Mouse (Mus musculus) forebrain, embryonic 15.5 days (tissue): ENCODE measurements around the gene Pet117. TPM values are rescaled to one million over a fixed set of nuclear protein-coding genes. Genes with fewer than 3 reads are reported as not detected.

ENCODE experiments used
- ATAC-seq: fragments of 200-750 bp; cut with Nextera tagmentation; replicated peaks from 2 replicates; pipeline ENCODE4 v1.8.0; 2017; ENCODE audit warnings: mild to moderate bottlenecking, moderate TSS enrichment, moderate library complexity
- H3K27ac ChIP-seq: fragments of 300-500 bp; sonication (generic); replicated peaks from 2 replicates; pipeline ENCODE4 v1.5.1; 2015; ENCODE audit warnings: mild to moderate bottlenecking, inconsistent platforms
- H3K27me3 ChIP-seq: fragments of 300-500 bp; sonication (generic); 2 replicates; pipeline ENCODE4 v1.6.1; 2015; ENCODE audit warnings: inconsistent platforms
- H3K36me3 ChIP-seq: fragments of 300-500 bp; sonication (generic); 2 replicates; pipeline ENCODE4 v1.6.1; 2015; ENCODE audit warnings: mild to moderate bottlenecking, inconsistent platforms
- H3K4me1 ChIP-seq: fragments of 300-500 bp; sonication (generic); 2 replicates; pipeline ENCODE4 v1.6.1; 2015; ENCODE audit warnings: inconsistent platforms
- H3K4me2 ChIP-seq: fragments of 300-500 bp; sonication (generic); replicated peaks from 2 replicates; pipeline ENCODE4 v1.6.1; 2015; ENCODE audit warnings: mild to moderate bottlenecking, inconsistent platforms
- H3K4me3 ChIP-seq: fragments of 300-500 bp; sonication (generic); 2 replicates; pipeline ENCODE4 v1.5.1; 2015; ENCODE audit warnings: mild to moderate bottlenecking, inconsistent platforms
- H3K9ac ChIP-seq: fragments of 300-500 bp; sonication (generic); replicated peaks from 2 replicates; pipeline ENCODE4 v1.6.1; 2015; ENCODE audit warnings: mild to moderate bottlenecking, inconsistent platforms
- H3K9me3 ChIP-seq: fragments of 300-500 bp; sonication (generic); 2 replicates; pipeline ENCODE4 v1.6.1; 2016; ENCODE audit warnings: inconsistent platforms
- WGBS: fragments of 180-500 bp; shearing (Covaris S2); methylation state at CpG from one replicate; pipeline ENCODE4 v1.1.7; 2015; ENCODE audit warnings: mixed read lengths; 5-methylcytosine and 5-hydroxymethylcytosine counted together
- polyA plus RNA-seq: library from polyadenylated mRNA; unstranded; fragments of >200 nt; fragmentation: Nextera tagmentation; extraction: Ambion mirVana; gene quantifications from 2 replicates; pipeline ENCODE4 v1.2.1, GENCODE M21; 2015

The Pet117 gene
- polyA plus RNA-seq, 1 experiment from 2014 or later, result not detected

DNA sequence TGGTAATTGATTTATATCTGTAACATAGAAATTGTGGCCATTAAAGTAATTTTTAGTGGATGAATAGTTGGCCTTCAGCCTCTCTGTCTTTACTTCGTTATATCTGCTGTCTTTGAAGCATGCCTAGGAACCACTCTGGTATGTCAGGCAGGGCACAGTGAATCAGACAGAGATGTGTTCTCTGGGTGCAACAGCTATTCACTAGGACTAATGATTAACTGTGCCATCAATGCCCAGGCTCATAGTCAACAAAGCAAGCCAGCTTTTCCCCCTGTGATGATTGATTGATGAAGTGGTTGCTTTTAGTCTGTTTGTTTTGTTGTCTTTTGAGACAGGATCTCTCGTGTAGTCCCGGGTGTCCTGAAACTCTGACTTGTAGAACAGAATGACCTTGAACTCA is 19.6 kb downstream of the Pet117 start:
- Histone ChIP-seq H3K36me3 (peaks cover 44% of the 10 kb centered on the region), H3K9ac (no peak overlapping the region), H3K4me3 (no peak overlapping the region), H3K27me3 (no peaks in the 10 kb centered on the region), H3K4me1 (no peaks in the 10 kb centered on the region), H3K27ac (no peak overlapping the region), H3K4me2 (no peak overlapping the region), H3K9me3 (no peaks in the 10 kb centered on the region)
- no peak for ATAC-seq
- 65% methylated on average over 3 of the region's 3 CpGs for WGBS

DNA sequence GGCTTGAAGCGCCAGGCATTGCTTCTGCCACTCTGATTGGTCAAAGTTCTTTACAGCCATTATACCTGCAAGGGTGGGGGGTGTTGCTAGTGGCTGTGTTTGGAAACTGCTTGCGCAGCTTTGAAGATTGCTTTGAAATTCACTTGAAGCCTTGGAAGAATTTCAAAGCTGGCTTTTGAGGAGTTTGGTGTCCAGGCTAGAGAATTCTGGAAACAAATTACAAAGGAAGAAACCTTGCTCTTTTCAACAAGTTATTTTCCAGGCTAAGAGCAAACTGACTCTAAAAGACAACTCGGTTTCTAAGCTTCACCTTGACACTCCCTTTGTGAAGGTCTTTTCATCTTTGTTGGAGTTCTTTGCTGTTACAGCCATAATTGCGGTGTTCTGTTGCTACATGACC is 30.7 kb downstream of the Pet117 start:
- WGBS, result 88% methylated on average over 4 of the region's 4 CpGs
- Histone ChIP-seq H3K4me2 (no peak overlapping the region), H3K4me1 (no peaks in the 10 kb centered on the region), H3K9ac (no peak overlapping the region), H3K27ac (no peak overlapping the region), H3K9me3 (no peaks in the 10 kb centered on the region), H3K4me3 (no peak overlapping the region), H3K27me3 (no peaks in the 10 kb centered on the region), H3K36me3 (peaks cover 75% of the 10 kb centered on the region)
- no peak for ATAC-seq

DNA sequence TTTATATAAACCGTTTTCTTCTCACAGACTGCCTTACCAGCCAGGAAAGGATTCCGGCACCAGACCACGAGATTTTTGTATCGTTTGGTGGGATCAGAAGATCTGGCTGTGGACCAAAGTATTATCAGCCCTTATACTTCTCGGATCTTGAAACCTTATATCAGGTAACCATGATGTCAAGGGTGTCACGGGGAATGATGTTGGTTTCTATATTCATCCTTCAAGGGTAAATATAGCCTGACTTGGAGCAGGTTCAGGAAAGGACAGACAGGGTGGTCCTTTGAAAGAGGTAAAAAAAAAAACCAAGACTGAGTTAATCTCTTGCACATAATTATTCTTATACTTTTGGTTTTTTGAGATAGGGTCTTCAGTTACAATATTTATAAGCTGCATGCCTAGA is 31.9 kb downstream of the Pet117 start:
- Histone ChIP-seq H3K27me3 (no peaks in the 10 kb centered on the region), H3K9me3 (no peaks in the 10 kb centered on the region), H3K27ac (no peak overlapping the region), H3K4me1 (no peaks in the 10 kb centered on the region), H3K4me2 (no peak overlapping the region), H3K9ac (no peak overlapping the region), H3K4me3 (no peak overlapping the region), H3K36me3 (peaks cover 74% of the 10 kb centered on the region)
- WGBS, result 90% methylated on average over 6 of the region's 6 CpGs
- no peak for ATAC-seq

DNA sequence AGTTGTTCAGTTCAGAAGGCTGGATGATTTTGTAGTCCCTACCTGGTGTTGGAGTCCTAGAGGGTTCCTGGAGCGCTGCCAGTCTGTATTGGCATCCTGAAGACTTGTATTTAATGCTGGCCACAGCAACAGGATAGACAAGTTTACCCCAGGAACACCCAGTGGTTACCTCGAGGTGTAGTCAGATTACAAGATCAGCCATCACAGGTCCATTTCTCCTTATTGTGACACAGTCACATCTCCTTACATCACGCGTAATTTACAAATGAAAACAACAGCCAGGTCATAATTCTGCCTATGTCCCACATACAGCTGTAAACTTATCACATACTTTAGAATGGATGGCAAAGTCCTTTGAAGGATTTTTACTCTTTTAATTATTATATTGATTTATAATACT is 40.2 kb downstream of the Pet117 start:
- Histone ChIP-seq H3K27ac (no peak overlapping the region), H3K36me3 (peaks cover 44% of the 10 kb centered on the region)
- WGBS, result 90% methylated on average over 4 of the region's 4 CpGs

DNA sequence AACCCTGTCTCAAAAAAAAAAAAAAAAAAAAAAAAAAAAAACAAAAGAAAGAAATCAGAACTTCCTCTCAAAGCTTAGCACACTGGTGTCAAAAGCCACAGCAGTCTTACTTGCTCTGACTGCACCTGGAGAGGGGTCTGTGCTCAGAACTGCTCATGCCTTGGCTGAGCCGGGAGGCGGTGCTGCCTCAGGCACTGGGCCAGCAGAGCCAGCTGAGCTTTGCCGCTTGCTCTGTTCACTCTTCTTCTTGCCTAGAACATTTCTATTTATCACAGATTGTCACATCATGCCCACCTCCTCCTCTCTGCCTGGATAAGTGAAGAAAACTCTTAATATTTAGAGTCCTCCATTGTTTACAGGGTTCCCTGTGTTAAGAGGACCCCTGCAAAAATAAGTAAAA is 41.8 kb downstream of the Pet117 start:
- H3K9me3 ChIP-seq, result no peaks in the 10 kb centered on the region
- H3K27me3 ChIP-seq, result no peaks in the 10 kb centered on the region
- WGBS, result 71% methylated on average over 3 of the region's 3 CpGs
- H3K36me3 ChIP-seq, result peaks cover 32% of the 10 kb centered on the region
- no peaks in the 10 kb centered on the region for H3K4me1 ChIP-seq
- no peak overlapping the region for H3K4me2 ChIP-seq
- no peak for ATAC-seq
- H3K9ac ChIP-seq, result no peak overlapping the region
- H3K27ac ChIP-seq, result no peak overlapping the region
- H3K4me3 ChIP-seq, result no peak overlapping the region

More for the DNA sequence above, 40.2 kb downstream of the Pet117 start:
- no peak for ATAC-seq
- H3K4me1 ChIP-seq, result no peaks in the 10 kb centered on the region
- H3K9me3 ChIP-seq, result no peaks in the 10 kb centered on the region
- no peaks in the 10 kb centered on the region for H3K27me3 ChIP-seq
- H3K4me3 ChIP-seq, result no peak overlapping the region
- no peak overlapping the region for H3K4me2 ChIP-seq
- no peak overlapping the region for H3K9ac ChIP-seq

DNA sequence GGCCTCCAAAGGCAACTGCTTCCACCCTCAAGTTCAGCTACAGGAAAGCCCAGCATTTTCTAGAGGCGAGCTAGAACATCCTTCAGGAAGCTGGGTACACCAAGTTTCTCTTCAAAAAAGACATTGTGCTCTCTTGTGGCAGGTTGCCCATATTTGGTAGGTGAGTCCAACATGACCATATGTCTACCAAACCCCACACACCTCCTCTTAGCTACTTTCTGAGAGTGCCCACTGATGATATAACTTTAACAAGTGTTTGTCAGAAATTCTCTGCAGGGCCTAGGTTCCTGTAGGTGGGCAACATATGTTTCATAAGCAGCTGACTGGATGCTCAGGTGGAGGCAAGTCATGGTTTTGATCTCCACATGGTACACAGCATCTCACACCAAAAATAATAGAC is 45.9 kb downstream of the Pet117 start:
- no peak overlapping the region for H3K4me3 ChIP-seq
- H3K9ac ChIP-seq, result no peak overlapping the region
- peaks cover 5% of the 10 kb centered on the region for H3K4me1 ChIP-seq
- 88% methylated on average over 1 of the region's 1 CpGs for WGBS
- H3K27me3 ChIP-seq, result no peaks in the 10 kb centered on the region
- no peak for ATAC-seq
- H3K9me3 ChIP-seq, result no peaks in the 10 kb centered on the region
- H3K4me2 ChIP-seq, result no peak overlapping the region
- no peaks in the 10 kb centered on the region for H3K36me3 ChIP-seq
- H3K27ac ChIP-seq, result no peak overlapping the region

DNA sequence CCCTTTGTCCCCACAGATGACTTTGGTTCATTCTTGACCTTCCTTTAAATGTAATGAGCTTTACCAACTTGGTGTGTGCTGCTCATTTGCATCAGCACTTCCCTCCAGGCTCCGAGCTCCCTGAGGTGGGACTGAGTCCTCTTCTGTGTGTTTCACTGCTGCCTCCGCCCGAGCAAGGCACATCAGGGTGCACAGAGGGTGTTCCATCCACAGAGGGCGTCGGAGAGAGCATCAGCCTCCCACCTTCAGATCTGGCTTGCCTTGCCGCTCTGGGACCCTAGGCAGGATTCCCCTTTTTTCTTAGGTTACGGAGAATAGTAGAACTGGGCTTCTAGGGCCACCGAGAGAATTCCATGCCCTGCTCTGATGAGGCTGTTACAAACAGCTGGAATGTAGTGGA is 48.1 kb downstream of the Pet117 start:
- no peaks in the 10 kb centered on the region for H3K9me3 ChIP-seq
- H3K27me3 ChIP-seq, result no peaks in the 10 kb centered on the region
- ATAC-seq, result no peak
- no peak overlapping the region for H3K27ac ChIP-seq
- no peak overlapping the region for H3K4me3 ChIP-seq
- H3K36me3 ChIP-seq, result no peaks in the 10 kb centered on the region; the same call in 1 of the 2 replicates
- 57% methylated on average over 8 of the region's 8 CpGs for WGBS
- H3K9ac ChIP-seq, result no peak overlapping the region
- no peak overlapping the region for H3K4me2 ChIP-seq
- peaks cover 5% of the 10 kb centered on the region for H3K4me1 ChIP-seq

DNA sequence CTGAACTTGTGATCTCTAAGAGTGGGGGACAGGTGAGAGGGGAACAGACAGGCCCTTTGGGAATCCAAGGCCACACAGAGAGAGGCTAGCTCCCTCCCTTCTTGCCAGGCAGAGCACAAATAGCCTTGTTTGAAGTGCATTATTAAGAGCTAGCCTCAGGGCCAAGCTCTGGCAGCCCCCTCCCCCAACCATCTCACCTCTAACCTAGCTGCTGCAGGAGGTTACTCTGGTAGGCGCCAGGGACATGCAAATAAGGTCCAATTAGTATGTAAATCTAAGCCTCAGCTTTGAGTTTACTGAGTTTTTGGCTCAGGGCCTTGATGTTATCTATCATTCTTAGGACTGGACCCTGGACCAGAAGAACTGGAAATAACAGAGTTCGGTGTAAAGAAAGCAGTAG is 49.3 kb downstream of the Pet117 start:
- Histone ChIP-seq H3K9me3 (no peaks in the 10 kb centered on the region), H3K4me1 (peaks cover 5% of the 10 kb centered on the region), H3K36me3 (no peaks in the 10 kb centered on the region; the same call in 1 of the 2 replicates), H3K9ac (no peak overlapping the region), H3K27me3 (no peaks in the 10 kb centered on the region), H3K4me3 (no peak overlapping the region), H3K27ac (no peak overlapping the region), H3K4me2 (no peak overlapping the region)
- 23% methylated on average over 2 of the region's 2 CpGs for WGBS
- ATAC-seq, result peak; percentile 30; the same call in 1 of the 2 replicates

DNA sequence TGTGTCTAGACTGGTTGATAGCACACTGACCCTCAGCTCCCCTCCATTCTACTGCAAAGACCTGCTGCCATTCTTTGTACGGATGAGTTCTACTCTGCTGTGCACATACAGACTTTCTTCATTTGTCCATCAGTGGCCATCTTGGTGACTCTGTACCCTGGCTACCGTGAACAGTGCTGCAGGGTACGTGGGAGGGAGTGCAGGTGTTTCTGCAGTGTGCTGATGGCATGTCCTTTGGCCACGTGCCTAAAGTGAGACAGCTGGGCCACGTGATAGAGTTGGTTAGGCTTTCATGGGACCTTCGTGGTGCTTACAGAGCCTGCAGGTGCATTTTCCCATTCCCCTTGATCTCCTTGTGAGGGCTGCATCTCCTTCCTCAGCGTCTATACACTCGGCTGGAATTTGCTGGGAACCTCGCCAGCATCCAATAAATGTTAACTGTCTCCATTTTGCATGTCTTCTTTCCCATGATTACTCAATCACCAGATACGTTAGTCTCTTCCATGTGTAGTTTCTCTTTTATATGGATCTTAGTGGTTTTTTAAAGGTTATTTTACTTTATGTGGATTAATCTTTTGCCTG is 53.4 kb downstream of the Pet117 start:
- no peaks in the 10 kb centered on the region for H3K9me3 ChIP-seq
- peaks cover 5% of the 10 kb centered on the region for H3K4me1 ChIP-seq
- H3K4me2 ChIP-seq, result no peak overlapping the region
- no peak for ATAC-seq
- H3K36me3 ChIP-seq, result no peaks in the 10 kb centered on the region; the same call in 1 of the 2 replicates
- WGBS, result 72% methylated on average over 10 of the region's 10 CpGs
- H3K9ac ChIP-seq, result no peak overlapping the region
- H3K27me3 ChIP-seq, result no peaks in the 10 kb centered on the region
- no peak overlapping the region for H3K27ac ChIP-seq
- H3K4me3 ChIP-seq, result no peak overlapping the region

Other genes starting within 250 kb of the Pet117 start
- 10.9 and 12.8 TPM in 2 replicates for gene Mgme1, start 98.3 kb upstream of the Pet117 start, polyA plus RNA-seq
- gene Snx5, start 98.1 kb upstream of the Pet117 start, polyA plus RNA-seq, result 58.8 and 62.4 TPM in 2 replicates
- gene Ovol2, start 36.9 kb upstream of the Pet117 start, polyA plus RNA-seq, result not detected in 2 replicates
- 28.3 and 28.6 TPM in 2 replicates for gene Kat14, start within 50 bp of the Pet117 start, polyA plus RNA-seq
- gene Dzank1, start 158.4 kb downstream of the Pet117 start, polyA plus RNA-seq, result 4.5 and 5.2 TPM in 2 replicates
- 30.5 and 31.7 TPM in 2 replicates for gene Polr3f, start 158.7 kb downstream of the Pet117 start, polyA plus RNA-seq
- 58.9 and 59.3 TPM in 2 replicates for gene Rbbp9, start 181.9 kb downstream of the Pet117 start, polyA plus RNA-seq
- gene Sec23b, start 187.2 kb downstream of the Pet117 start, polyA plus RNA-seq, result 69.9 and 72.9 TPM in 2 replicates
- 53.5 and 56.9 TPM in 2 replicates for gene Smim26, start 225.1 kb downstream of the Pet117 start, polyA plus RNA-seq
- gene Dtd1, start 230.9 kb downstream of the Pet117 start, polyA plus RNA-seq, result 63.4 and 67.8 TPM in 2 replicates